Mouse (Mus musculus) right cerebral cortex, postnatal 25 days (tissue): ENCODE measurements around the gene Gm10188.

ENCODE experiments used
- DNase-seq: peaks from one replicate; pipeline ENCODE4 v3.0.0; 2022

The Gm10188 gene

DNA sequence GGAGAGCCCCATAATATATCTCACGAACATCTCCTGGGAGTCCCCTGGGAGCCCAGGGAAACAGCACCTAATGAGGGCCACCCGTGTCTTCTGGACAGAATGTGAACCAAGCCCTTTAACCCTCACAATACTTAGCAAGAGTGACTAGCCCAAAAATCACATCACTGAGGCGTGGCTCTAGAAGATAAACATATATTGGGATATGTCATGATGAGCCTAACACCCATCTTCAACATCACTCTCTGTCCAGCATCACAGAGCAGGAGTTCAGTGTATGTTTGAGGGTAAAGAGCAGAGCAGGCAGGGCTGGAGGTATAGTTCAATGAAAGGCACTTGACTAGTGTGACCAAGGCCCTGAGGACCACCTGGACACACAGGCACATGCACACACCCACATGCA, at the start of gene Gm10188:
Gm10188 (minus strand) TSS at position 101 of the 400 bp plus-strand sequence.
- no peak for DNase-seq

DNA sequence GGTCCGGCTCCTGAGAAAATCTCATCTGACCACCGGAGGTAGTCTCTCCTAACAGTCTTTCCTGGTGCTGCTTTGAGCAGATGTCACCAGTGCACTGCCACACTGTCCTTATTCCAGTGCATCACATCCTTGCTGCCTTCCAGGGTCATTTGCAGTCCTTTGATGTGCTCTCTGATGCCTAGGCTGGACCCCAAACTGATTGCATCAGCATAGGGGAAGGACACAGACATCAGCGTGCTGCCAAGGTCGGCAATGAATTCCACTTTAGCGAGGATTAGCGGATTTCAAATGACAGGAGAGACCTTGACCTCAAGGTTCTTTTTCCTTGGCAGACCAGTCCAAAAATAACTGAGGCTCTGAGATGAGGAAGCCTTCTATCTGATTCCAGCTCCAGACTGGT, 47.6 kb upstream of the Gm10188 start:
- no peak for DNase-seq

DNA sequence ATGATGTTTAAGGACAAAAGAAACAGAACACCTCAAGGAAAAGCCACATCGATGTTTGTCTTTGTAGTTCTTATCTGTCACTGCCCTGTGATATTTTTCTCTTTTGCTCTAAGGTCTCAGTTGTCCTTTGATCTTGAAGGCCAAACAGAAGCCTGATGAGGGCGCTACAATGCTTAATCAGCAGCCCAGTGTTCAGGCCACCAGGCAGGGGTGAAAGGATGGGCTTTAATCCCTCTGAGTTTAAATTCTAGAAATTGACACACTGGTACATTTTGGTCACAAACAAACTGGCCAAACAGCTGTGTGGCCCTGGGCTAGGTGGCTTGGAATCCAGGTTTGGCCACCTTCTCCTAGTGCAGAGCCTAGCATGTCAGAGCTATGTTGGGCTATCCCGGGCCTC, 47.1 kb upstream of the Gm10188 start:
- DNase-seq, result no peak

DNA sequence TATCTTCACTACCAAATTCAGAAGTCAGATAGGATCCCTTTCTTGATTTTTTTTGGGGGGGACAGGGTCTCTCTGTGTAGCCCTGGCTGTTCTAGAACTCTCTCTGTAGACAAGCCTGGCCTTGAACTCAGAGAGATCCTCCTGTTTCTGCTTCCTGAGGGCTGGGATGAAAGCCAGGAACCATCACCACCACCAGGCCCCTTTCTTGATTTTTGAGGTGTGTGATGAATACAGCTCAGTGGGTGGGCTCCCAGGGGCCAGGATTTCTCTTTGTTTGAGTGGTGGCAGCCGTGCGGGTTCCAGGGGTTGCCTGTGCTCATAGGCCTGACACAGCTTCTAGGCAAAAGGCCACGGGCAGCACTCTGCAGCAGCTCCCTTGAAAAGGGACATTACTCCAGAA, 41.7 kb upstream of the Gm10188 start:
- no peak for DNase-seq

DNA sequence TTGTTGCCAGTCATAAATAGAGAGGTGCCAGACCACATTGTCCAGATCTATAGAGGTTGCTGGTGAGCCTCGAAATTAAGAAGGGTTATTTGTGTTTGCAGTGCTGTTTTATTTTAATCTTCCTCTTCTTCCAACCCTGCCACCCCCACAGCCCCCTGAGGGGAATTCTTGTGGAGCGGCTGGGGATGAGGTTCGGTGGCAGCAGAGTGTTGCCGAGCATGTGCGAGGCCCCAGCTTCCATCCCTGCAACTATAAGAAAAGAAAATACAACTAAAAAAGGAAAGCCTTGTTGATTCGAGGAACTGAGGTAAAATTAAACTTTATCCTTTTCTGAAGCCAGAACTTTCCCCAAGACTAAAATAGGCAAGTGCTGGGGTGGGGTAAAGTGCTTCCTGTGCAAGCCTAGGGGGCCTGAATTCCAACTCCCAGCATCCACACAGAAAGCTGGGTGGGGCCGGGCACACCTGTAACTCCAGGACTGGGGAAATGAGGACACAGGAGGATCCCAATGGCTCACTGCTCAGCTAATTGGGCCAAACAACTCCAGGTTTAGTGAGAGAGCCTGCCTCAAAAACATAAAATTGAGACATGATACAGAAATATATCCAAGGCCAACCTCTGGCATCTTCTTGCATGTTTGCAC, 39.0 kb upstream of the Gm10188 start:
- peak; percentile 25 for DNase-seq

DNA sequence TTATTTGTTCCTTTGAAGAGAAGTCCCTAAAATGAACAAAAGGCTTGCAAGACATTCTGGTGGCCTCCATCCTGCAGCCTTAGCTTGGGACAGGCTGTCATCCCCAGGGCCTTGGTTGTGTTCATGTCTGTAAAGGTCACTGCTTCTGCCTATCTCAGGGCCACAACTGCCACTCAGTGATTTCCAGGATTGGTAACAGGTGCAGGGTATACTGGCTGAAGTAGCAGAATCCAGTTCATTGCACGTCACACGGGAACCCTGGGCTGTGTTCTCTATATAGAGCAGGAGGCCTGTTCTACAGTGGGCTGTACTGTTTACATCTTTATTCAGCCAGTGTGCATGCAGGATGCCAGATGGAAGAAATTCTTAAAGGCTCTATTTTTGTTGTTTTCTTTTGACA, 38.4 kb upstream of the Gm10188 start:
- no peak for DNase-seq

DNA sequence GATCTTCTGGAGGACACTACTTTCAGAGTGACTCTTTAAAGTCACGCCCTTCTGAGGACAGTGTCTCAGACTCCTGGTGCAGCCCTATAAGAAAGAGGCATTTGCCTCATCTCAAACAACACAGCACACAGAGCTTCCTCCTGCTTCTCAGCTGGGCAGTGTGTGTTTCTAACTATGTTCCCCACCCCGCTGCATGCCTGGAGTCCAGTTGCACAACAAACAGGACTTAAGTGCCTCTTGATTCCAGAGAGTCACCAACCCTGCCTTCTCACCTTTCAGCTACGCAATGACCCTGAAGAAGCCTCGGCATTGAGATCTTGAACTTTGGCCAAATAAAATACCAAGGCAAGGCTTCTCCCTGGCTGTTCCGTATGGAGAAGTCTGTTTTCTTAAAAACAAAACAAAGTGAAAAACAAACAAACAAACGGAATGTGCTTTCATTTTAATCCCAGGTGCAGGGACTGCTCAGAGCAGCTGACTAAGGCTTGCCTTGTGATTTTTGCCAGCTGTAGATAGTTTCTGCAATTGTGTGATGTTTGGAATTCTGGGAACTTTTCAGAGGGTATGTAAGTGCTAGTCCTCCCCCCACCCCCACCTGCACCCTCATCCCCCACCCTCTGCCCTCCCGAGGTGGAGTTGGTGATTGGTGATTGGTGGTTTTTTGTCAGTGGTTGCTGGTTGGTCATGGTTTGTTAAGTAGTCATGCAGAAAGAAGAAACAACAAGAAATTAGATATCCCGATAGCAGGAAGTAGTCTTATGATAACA, 37.4 kb upstream of the Gm10188 start:
- no peak for DNase-seq

DNA sequence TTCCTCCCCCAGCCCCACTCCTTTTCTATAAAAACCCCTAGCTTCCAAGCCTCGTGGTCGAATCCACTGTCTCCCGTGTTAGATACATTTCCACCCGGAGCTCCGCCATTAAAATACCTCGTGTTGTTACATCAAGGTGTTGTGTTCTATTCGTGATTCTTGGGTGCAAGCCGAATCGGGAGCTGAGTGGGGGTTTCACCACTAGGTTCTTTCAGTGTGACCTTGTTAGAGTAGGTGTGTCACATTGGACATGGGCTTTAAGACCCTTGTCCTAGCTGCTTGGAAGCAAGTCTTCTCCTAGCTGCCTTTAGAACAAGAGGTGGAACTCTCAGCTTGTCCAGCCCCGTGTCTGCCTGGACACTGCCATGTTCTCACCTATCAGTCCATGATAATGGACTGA, 36.4 kb upstream of the Gm10188 start:
- DNase-seq, result no peak

DNA sequence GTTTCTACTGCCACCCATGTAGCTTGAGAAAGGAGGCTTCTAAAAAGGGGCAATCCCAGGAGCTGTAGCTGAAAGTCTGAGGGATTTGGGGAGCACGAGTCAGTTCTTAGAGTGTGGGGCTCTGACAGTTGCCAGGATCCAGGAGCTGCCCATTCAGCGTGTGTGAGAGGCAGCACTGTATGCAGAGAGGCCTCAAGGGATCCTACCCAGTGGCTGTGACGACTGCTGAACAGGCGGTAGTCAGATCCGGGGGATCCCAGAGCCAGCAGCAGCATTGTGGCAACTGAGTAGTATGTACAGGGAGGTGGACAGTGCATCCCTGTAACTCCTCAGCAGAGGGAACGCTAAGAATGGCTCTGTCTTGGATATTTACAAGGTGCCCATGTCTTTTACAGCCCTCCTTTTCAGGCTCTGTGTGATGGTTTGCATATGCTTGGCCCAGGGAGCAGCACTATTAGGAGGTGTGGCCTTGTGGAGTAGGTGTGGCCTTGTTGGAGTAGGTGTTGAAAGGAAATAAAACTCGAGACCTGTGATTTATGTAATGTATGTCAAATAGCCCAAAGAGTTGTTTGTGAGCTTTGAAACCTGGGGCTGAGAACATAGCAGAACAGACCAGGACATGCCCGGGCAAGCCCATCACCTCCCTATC, 35.8 kb upstream of the Gm10188 start:
- no peak for DNase-seq

DNA sequence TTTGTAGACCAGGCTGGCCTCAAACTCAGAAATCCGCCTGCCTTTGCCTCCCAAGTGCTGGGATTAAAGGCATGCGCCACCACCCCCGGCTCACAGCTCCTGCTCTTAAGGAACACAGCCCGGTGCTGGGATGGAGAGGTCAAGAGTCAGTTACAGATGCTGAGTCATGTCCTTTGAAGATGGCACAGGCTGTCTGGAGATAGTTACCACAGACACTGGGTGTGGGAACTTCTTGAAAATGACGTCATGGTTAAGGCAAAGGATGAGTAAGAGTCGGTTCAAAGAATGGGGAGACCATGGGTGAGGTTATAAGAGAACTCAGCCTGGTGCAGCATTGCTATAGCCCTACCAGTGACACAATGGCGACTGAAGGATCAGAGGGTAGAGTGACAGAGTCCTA, 35.0 kb upstream of the Gm10188 start:
- no peak for DNase-seq

DNA sequence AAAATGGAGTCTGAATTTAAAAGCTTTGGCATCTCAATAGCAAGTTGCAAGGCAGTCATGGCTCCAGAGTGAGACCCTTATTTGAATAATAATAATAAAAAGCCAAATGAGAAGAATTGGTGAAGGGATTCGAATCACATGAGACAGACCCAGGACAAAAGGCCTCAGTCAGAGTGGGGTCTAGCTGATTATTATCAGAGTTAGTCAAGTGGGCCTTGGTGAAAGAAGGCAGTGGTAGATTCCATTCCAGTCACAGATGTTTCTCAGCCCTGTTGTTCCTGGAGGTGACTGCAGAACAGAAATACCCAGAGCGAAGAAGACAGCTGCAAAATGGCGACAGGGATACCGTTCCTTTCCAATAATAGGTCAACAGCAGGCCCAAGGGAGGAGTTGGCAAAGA, 34.1 kb upstream of the Gm10188 start:
- no peak for DNase-seq

DNA sequence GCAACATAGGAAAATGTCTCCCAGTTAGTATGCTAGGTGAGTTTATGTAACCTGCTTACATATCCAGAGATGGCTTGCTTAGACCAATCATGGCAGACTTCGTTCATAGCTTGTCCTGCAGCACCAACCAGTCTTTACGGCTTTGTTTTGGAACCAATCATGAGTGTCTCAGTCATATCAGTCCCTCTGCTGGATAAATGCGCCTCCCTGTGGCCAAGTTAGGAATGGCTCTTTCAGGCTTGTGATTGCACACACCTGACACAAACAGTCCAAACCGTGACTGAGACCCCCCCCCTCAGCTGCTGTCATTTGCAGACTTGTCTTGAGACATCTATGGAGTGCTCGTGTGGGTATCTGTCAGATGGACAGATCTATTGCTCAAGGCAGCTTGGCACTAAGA, 31.5 kb upstream of the Gm10188 start:
- no peak for DNase-seq

DNA sequence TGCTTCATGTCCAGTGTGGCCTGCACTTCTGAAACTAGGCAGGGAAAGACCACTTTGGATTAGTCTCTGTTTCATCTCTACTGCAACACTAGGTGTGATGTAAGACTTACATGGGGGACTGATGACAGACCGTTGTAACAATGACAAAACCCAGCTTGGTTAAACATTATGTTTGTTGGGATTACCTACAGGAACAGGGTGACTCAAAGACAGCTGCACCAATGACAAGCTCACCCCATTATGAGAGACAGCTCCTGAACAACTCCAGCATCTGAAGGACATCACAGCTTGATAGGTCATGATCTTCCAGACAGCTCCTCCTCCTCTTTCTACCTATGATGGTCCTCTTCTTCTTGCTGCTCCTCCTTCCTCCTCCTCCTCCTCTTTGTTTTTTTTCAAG, 30.8 kb upstream of the Gm10188 start:
- DNase-seq, result no peak

DNA sequence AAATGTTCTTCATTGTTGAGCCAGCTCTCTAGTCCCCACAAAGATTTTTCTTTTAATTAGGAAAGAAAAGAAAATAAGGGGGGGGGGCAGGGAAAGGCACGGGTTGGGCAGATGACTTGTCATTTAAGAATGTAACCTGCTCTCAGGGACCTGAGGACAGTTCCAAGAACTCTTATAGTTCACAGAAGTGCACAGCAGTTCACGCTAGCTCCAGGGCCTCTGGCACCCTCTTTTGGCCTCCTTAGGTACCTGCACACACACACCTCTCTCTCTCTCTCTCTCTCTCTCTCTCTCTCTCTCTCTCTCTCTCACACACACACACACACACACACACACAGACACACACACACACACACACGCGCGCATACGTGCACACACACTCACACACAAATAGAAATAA, 24.9 kb upstream of the Gm10188 start:
- DNase-seq, result no peak

DNA sequence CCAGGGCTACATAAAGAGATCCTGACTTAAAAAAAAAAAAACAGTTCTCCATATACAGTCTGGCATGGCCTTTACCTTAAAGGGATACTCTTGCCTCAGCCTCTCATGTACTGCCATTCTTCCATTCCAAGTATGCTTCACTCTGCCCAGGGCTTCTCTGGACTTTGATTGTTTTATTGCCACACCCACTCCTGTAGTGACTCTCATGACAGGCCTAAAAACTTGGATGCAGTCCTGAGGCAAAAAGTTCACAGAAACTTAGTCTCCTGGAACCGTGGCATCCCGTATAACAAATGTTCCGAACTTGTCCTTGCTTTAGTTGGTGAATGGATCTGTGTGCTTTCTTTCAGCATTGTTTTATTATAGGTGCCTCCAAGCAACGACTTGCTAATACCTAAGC, 17.1 kb upstream of the Gm10188 start:
- DNase-seq, result no peak

DNA sequence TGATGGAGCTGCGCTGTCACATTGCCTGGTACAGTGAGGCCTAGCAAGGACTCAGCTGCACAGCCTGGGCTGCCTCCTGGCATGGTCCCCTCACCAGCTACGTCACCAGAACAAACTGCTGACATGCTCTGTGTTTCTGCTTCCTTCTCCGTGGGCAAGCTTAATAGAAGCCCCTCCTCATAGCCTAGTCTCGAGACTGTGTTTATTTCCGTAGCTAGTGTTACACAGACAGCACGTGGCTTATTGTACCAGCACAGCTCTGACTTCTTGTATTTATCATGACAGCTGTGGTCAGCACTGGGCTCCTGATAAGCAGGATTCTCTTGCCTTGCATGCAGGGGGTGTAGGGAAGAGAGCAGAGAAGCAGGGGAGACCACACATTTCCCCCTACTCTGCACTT, 16.6 kb upstream of the Gm10188 start:
- no peak for DNase-seq

DNA sequence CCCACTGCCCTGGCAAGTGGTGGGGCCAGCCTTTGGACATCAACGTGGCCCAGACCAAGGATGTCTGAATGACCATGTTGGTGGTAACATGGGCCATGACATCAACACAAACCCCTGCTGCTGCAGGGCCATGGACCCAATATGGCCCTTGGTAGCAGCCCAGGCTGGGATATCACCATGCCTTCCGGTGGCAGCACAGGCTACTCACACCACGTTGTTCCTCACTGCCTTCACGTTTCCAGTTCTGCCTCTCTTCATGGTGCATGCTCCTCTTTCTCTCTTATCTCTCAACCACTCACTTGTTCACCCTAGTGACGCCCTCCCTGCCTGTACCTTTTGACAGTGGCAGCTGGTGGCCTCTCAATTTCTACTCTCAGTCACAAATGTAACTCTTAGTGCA, 15.4 kb upstream of the Gm10188 start:
- DNase-seq, result no peak

DNA sequence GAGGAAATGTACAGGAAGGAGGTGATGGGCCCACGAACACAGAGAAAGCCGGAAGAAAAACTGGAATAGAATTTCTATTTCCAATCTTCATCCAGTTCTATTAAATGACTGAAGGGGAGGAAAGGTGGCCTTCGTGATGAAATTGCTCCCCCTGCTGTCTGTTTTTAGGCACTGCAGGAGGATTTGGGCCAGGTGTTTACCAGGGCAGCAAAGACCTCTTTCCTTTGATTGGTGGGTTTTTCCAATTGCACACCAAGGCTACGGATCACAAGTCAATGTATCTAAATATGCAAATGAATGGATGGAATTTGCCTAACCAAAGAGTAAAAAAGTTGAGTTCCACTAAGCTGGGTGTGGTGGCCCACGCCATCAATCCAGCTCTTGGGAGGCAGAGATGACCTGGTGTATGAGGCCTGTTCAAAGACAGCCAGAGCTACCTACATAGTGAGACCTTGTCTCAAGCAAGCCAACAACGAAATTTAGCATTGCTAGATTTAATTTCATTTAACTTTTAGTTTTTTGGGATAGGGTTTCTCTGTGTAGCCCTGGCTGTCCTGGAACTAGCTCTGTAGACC, 8.1 kb upstream of the Gm10188 start:
- DNase-seq, result peak; percentile 50

DNA sequence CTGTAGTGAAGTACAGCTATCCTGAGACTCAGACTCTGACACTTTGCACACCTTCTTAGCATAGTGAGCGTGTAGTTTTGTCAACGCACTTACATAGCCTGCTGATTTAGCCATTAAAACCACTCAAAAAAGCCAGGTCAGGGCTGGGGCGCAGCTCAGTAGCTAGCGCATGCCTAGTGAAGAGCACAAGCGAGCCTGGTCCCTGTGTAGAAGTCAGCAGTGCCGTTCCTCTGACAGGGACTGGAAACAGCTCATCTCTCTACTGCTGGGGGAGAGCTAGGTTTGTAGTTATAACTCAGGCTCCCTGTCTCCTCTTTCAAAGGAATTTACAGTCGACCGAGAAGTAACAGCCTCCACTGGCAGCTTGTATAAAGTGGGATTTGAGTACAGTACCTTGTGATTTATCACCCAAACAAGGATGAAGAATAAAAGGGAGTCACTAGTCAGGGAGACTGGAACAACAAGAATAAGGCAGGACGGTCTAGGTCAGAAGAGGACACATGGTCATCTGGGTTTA, 5.2 kb upstream of the Gm10188 start:
- DNase-seq, result no peak

DNA sequence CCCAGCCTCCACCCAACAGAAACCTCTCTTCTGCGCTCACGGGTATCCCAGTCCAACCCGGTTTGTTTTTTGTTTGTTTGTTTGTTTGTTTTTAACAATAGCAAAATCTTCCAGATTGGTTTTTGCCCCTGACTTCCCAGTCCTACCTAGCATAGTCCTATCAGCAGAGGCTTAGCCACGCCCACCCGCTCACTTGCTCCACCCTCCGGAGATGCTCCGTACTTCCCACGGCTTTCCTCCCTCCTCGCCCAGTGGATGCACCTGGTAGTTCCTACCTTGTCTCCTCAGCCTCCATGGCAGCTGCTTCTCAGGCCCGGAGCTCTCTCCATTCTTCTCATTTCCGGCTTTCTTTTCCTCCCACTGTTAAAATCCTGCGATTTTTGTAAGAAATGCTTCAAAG, 4.0 kb upstream of the Gm10188 start:
- DNase-seq, result no peak

DNA sequence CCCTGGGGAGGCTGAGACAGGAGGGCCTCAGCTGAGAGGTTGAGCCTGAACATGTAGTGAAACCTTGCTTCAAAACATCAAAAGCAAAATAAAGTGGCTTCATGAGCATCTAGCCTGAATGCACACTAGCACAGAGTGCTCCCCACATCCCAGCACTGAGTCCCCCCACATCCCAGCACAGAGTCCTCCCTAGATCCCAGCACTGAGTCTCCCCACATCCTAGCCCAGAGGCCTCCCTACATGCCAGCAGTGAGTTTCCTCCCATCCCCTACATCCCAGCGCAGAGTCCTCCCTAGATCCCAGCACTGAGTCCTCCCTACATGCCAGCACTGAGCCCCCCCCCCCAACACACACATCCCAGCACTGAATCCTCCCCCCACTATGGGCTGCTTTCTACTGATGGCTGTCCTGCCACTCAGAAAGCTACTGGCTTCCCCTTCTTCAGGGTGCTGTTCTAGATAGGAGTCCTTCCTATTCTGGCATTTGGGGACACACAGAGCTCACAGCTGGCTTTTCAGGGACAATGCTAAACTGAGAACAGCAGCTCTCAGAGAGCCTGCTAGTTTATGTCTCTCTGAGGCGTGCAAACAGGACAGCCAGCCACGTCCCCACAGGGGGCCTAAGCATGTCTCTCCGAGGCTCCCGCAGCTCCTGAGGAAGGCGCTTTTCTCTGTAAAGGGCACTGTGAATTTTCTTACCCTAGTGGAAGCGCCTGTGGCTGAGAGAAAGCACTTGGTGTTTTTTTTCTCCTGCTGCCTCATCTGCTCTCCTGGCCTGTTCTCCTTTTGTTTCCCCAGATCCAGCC, 2.1 kb upstream of the Gm10188 start:
- no peak for DNase-seq

DNA sequence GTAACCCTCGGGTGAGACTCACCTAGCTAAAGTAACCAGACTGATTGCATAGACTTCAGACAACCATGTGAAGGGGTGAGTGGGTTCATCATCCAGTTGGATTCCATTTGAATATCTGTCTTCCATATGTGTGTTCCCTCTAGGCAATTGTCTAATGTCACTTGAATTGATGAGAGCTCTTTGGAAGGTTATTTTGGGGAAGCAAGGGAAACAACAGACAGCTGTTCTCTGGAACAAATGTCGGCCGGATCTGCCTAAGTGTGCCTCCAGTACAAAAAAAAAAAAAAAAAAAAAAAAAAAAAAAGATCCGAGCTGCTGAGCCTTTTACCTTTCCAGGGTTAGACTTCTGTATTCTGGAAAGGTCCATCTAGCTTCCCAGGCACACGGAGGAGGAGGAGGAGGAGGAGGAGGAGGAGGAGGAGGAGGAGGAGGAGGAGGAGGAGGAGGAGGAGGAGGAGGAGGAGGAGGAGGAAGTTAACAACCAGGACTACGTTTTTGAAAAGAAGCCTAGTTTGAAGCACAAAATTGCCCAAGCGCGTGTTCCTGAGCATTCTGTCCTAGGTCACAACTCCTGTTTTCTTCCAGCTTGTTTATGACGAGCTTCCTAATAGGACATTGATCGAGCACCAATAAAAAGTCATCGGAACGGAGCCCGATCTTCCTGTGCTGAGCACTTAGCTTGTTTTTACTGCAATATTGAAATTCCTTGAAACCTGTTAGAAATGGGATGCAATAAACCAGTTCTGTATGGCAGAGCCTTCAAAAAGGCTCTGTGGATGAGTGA, 3.1 kb downstream of the Gm10188 start:
- DNase-seq, result no peak
